Comparison of ENCODE assay signal across 12 mouse cellular contexts in the genomic region with DNA sequence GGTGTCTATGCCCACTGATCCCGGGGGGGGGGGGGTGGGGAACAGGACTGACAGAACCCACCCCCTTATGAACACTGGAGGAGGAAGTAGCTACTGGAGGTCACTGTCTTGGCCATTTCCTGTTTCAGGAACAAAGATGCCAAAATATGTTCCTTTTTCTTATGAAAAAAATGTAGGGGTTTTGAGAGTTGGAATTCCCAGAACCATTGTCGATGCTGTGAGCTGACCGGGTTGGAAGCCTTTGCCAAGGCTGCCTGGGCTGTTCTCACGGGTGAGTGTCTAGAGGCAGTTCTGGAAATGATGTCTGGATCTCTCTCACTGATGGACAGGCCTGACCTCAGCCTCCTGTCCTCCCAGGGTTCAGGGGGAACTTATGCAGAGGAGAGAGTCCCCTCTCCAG. TPM values are rescaled to one million over a fixed set of nuclear protein-coding genes. Genes with fewer than 3 reads are reported as not detected.
DNase-seq lines count a peak whose midpoint lies in the region; ATAC-seq and TF ChIP-seq lines count a peak whose summit lies in the region.
"Had no signal": no experiment of that assay in that cellular context is flagged by ENCODE, and none has a peak within 500 bp of the region (broad histone marks: within the 10 kb centered on the region; RNA-seq: fewer than 3 reads in every experiment).

No protein-coding gene starts in this region.

- H3K27ac ChIP-seq in embryonic facial prominence, embryonic 12.5 days, result 0 out of 2 replicates have a peak overlapping the region, but pooled peaks have one; percentile 23
- no peak overlapping the region for H3K27ac ChIP-seq in embryonic facial prominence, embryonic 10.5 days (replicated peaks)
- no peak overlapping the region for H3K27ac ChIP-seq in lung, embryonic 14.5 days (ENCODE audit: low read depth)
- no peak overlapping the region for H3K27ac ChIP-seq in intestine, embryonic 16.5 days (ENCODE audit: low read length)
- H3K27ac ChIP-seq in liver, postnatal 0 days (ENCODE audit: low read depth), result peak overlapping the region; percentile 67
- H3K27ac ChIP-seq in forebrain, embryonic 16.5 days (ENCODE audit: low read length), result no peak overlapping the region

- no peak overlapping the region for H3K4me2 ChIP-seq in embryonic facial prominence, embryonic 12.5 days (replicated peaks)
- H3K4me2 ChIP-seq in lung, embryonic 14.5 days, result peak overlapping the region; percentile 24; the same call in 1 of the 2 replicates
- peak overlapping the region; percentile 32 for H3K4me2 ChIP-seq in intestine, embryonic 16.5 days (ENCODE audit: low read depth, low read length)
- H3K4me2 ChIP-seq in liver, postnatal 0 days (ENCODE audit: low read depth, low read length), result peak overlapping the region; percentile 67
- H3K4me2 ChIP-seq in forebrain, embryonic 16.5 days (ENCODE audit: low read length), result no peak overlapping the region

- DNase-seq in embryonic facial prominence, embryonic 10.5 days (ENCODE audit: low spot score), result no peak
- DNase-seq in lung, embryonic 14.5 days, result peak; percentile 32
- no peak for DNase-seq in lung, adult 18-20 months
- no peak for DNase-seq in liver, postnatal 0 days
- no peak for DNase-seq in right cerebral cortex, postnatal 10 days (ENCODE audit: low spot score in 2 of 2)
- DNase-seq: adrenal gland, postnatal 25 days; cerebellum, adult 9-10 months; gastrocnemius, postnatal 10 days had no signal

- H3K4me1 ChIP-seq in embryonic facial prominence, embryonic 12.5 days, result peaks cover 35% of the 10 kb centered on the region
- peaks cover 55% of the 10 kb centered on the region for H3K4me1 ChIP-seq in embryonic facial prominence, embryonic 10.5 days
- H3K4me1 ChIP-seq in lung, embryonic 14.5 days (ENCODE audit: insufficient read depth), result peaks cover 14% of the 10 kb centered on the region
- H3K4me1 ChIP-seq in intestine, embryonic 16.5 days (ENCODE audit: control insufficient read depth, insufficient read depth, low read length), result peaks cover 34% of the 10 kb centered on the region
- peaks cover 40% of the 10 kb centered on the region for H3K4me1 ChIP-seq in liver, postnatal 0 days (ENCODE audit: insufficient read depth)
- peaks cover 18% of the 10 kb centered on the region for H3K4me1 ChIP-seq in forebrain, embryonic 16.5 days (replicated peaks; ENCODE audit: control insufficient read depth, insufficient read depth, low read length)

- ATAC-seq in embryonic facial prominence, embryonic 12.5 days (ENCODE audit: insufficient number of reproducible peaks, insufficient read depth, low FRiP score, low TSS enrichment), result no peak
- no peak for ATAC-seq in lung, embryonic 14.5 days (ENCODE audit: insufficient read depth)
- ATAC-seq in intestine, embryonic 16.5 days, result no peak
- no peak for ATAC-seq in liver, postnatal 0 days
- ATAC-seq in forebrain, embryonic 16.5 days, result no peak

- H3K4me3 ChIP-seq in embryonic facial prominence, embryonic 12.5 days, result no peak overlapping the region
- no peak overlapping the region for H3K4me3 ChIP-seq in embryonic facial prominence, embryonic 10.5 days
- no peak overlapping the region for H3K4me3 ChIP-seq in lung, embryonic 14.5 days (ENCODE audit: low read depth, low read length)
- no peak overlapping the region for H3K4me3 ChIP-seq in intestine, embryonic 16.5 days (ENCODE audit: low read length)
- H3K4me3 ChIP-seq in liver, postnatal 0 days (ENCODE audit: low read depth, low read length), result no peak overlapping the region
- H3K4me3 ChIP-seq in forebrain, embryonic 16.5 days (replicated peaks; ENCODE audit: low read length), result no peak overlapping the region

- H3K27me3 ChIP-seq in embryonic facial prominence, embryonic 12.5 days, result peaks cover 18% of the 10 kb centered on the region; the same call in 1 of the 2 replicates
- H3K27me3 ChIP-seq in embryonic facial prominence, embryonic 10.5 days (replicated peaks; ENCODE audit: low read depth, poor library complexity, severe bottlenecking), result peaks cover 25% of the 10 kb centered on the region
- H3K27me3 ChIP-seq in lung, embryonic 14.5 days (ENCODE audit: insufficient read depth, low read length), result no peaks in the 10 kb centered on the region
- H3K27me3 ChIP-seq in intestine, embryonic 16.5 days (replicated peaks; ENCODE audit: control insufficient read depth, insufficient read depth, low read length), result no peaks in the 10 kb centered on the region
- H3K27me3 ChIP-seq in liver, postnatal 0 days (ENCODE audit: insufficient read depth, low read length), result 0 out of 2 replicates have a peak, but pooled peaks cover 3% of the 10 kb centered on the region
- 0 out of 2 replicates have a peak, but pooled peaks cover 4% of the 10 kb centered on the region for H3K27me3 ChIP-seq in forebrain, embryonic 16.5 days (replicated peaks; ENCODE audit: control insufficient read depth, insufficient read depth, low read length)

- WGBS in embryonic facial prominence, embryonic 12.5 days, result 42% methylated on average over 4 of the region's 4 CpGs
- 47% methylated on average over 4 of the region's 4 CpGs for WGBS in embryonic facial prominence, embryonic 10.5 days
- WGBS in lung, embryonic 14.5 days, result 29% methylated on average over 4 of the region's 4 CpGs
- WGBS in intestine, embryonic 16.5 days, result 42% methylated on average over 4 of the region's 4 CpGs
- WGBS in liver, postnatal 0 days (ENCODE audit: insufficient replicate concordance), result 20% methylated on average over 4 of the region's 4 CpGs
- 36% methylated on average over 4 of the region's 4 CpGs for WGBS in forebrain, embryonic 16.5 days

- no peak overlapping the region for H3K9ac ChIP-seq in embryonic facial prominence, embryonic 12.5 days
- no peak overlapping the region for H3K9ac ChIP-seq in lung, embryonic 14.5 days
- H3K9ac ChIP-seq in intestine, embryonic 16.5 days (ENCODE audit: low read depth, low read length), result no peak overlapping the region
- H3K9ac ChIP-seq in liver, postnatal 0 days (replicated peaks), result no peak overlapping the region; the same call in 1 of the 2 replicates
- no peak overlapping the region for H3K9ac ChIP-seq in forebrain, embryonic 16.5 days (replicated peaks; ENCODE audit: low read depth, low read length)

- no peak for TF ChIP-seq EP300 in liver, postnatal 0 days (IDR thresholded peaks at IDR 0.05; ENCODE audit: low read depth)

- no peaks in the 10 kb centered on the region for H3K9me3 ChIP-seq in embryonic facial prominence, embryonic 12.5 days
- H3K9me3 ChIP-seq in embryonic facial prominence, embryonic 10.5 days, result no peaks in the 10 kb centered on the region
- H3K9me3 ChIP-seq in lung, embryonic 14.5 days (ENCODE audit: low read depth, low read length), result no peaks in the 10 kb centered on the region
- no peaks in the 10 kb centered on the region for H3K9me3 ChIP-seq in intestine, embryonic 16.5 days (ENCODE audit: control insufficient read depth, low read length)
- no peaks in the 10 kb centered on the region for H3K9me3 ChIP-seq in liver, postnatal 0 days (ENCODE audit: low read length)
- no peaks in the 10 kb centered on the region for H3K9me3 ChIP-seq in forebrain, embryonic 16.5 days (ENCODE audit: control insufficient read depth, low read length)
- H3K9me3 ChIP-seq: megakaryocyte, embryonic 14.5 days had no signal

- no peaks in the 10 kb centered on the region for H3K36me3 ChIP-seq in embryonic facial prominence, embryonic 12.5 days
- H3K36me3 ChIP-seq in embryonic facial prominence, embryonic 10.5 days (replicated peaks), result no peaks in the 10 kb centered on the region
- H3K36me3 ChIP-seq in lung, embryonic 14.5 days (ENCODE audit: insufficient read depth), result no peaks in the 10 kb centered on the region
- H3K36me3 ChIP-seq in intestine, embryonic 16.5 days (ENCODE audit: control insufficient read depth, insufficient read depth, low read length), result no peaks in the 10 kb centered on the region
- H3K36me3 ChIP-seq in liver, postnatal 0 days (replicated peaks; ENCODE audit: insufficient read depth, low read length), result no peaks in the 10 kb centered on the region
- H3K36me3 ChIP-seq in forebrain, embryonic 16.5 days (ENCODE audit: control insufficient read depth, insufficient read depth), result no peaks in the 10 kb centered on the region

- TF ChIP-seq CTCF in lung, embryonic 14.5 days (IDR thresholded peaks at IDR 0.05; ENCODE audit: low read depth), result no peak
- TF ChIP-seq CTCF in liver, postnatal 0 days (IDR thresholded peaks at IDR 0.05; ENCODE audit: low read depth), result no peak

RNA-seq across cellular contexts. Expression of gene Pkdcc, which starts 59.0 kb away (rescaled TPM):
- 27.3 and 32.6 TPM in 2 replicates for polyA plus RNA-seq in embryonic facial prominence, embryonic 12.5 days (2016; fragmentation: Nextera tagmentation; extraction: Ambion mirVana)
- polyA plus RNA-seq in embryonic facial prominence, embryonic 10.5 days (2016; fragmentation: Nextera tagmentation; extraction: Ambion mirVana), result 15.1 and 17.5 TPM in 2 replicates
- polyA plus RNA-seq in lung, embryonic 14.5 days (2014; fragmentation: Nextera tagmentation; extraction: Ambion mirVana), result 21.1 and 25.3 TPM in 2 replicates
- polyA plus RNA-seq in intestine, embryonic 16.5 days (2015; fragmentation: Nextera tagmentation; extraction: Ambion mirVana), result 18.3 and 18.7 TPM in 2 replicates
- polyA plus RNA-seq in liver, postnatal 0 days (2015; fragmentation: Nextera tagmentation; extraction: Ambion mirVana), result 2.5 and 3.6 TPM in 2 replicates
- polyA plus RNA-seq in forebrain, embryonic 16.5 days (2015; fragmentation: Nextera tagmentation; extraction: Ambion mirVana), result 5.5 and 5.8 TPM in 2 replicates

Comparison
In these comparisons a context has a peak if more than half of its experiments do, and no peak if none do; other contexts are left out.
1. H3K27ac ChIP-seq: peak in embryonic facial prominence, embryonic 12.5 days (single experiment) and liver, postnatal 0 days (single experiment); none in embryonic facial prominence, embryonic 10.5 days (single experiment), lung, embryonic 14.5 days (single experiment), intestine, embryonic 16.5 days (single experiment) and forebrain, embryonic 16.5 days (single experiment).
2. H3K4me2 ChIP-seq: peak in lung, embryonic 14.5 days (single experiment), intestine, embryonic 16.5 days (single experiment) and liver, postnatal 0 days (single experiment); none in embryonic facial prominence, embryonic 12.5 days (single experiment) and forebrain, embryonic 16.5 days (single experiment).